Mouse (Mus musculus) kidney, postnatal 25 days (tissue): Measurements from ENCODE around the gene Mpv17.

Source experiments
- DNase-seq, 2 experiments: peaks; one replicate each; pipeline ENCODE4 v3.0.0; 2021; ENCODE audit warnings: mixed read lengths in 2 of 2

The Mpv17 gene

GRCm38 (mm10) chr5:31095711-31096480 lies 58.2 kb downstream of the Mpv17 start:
- no peak for DNase-seq

GRCm38 (mm10) chr5:31094799-31095691 lies 59.0 kb downstream of the Mpv17 start:
- DNase-seq: peak; percentile 45 to 65

GRCm38 (mm10) chr5:31094100-31094798 lies 59.8 kb downstream of the Mpv17 start:
- DNase-seq: no peak

GRCm38 (mm10) chr5:31093151-31094041 lies 60.7 kb downstream of the Mpv17 start:
- peak; percentile 73 to 80 for DNase-seq

- DNase-seq: no peak
These were observed 61.6 kb downstream of the Mpv17 start for GRCm38 (mm10) chr5:31092231-31092975.
